Mouse (Mus musculus): ENCODE results near the gene Susd2. TPM values are rescaled to one million over a fixed set of nuclear protein-coding genes. Genes with fewer than 3 reads are reported as not detected.

The Susd2 gene
- polyA plus RNA-seq, 2 experiments from 2014 or later, result 9.2 to 19.4 TPM

DNA sequence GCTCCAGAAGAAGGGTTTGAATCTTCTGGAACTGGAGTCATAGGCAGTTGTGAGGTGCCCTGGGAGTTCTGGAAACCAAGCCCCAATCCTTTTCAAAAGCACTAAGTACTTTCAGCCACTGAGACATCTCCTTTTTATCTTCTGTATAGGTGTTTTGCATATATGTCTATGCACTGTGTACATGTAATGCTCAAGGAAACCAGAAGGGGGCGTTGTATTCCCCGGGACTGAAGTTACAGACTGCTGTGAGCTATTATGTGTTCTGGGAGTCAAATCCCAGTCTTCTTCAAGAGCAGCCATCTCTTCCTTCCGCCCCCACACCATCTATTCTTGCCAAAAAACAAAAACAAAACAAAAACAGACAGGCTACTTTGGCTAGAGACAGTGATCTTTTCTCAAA lies 23.0 kb downstream of the Susd2 start:
- no peak for ATAC-seq

GRCm38 (mm10) chr10:75616044-75616443 lies 27.8 kb downstream of the Susd2 start:
- ATAC-seq, result no peak

GRCm38 (mm10) chr10:75610486-75610885 lies 33.3 kb downstream of the Susd2 start:
- ATAC-seq, result no peak

- no peak for ATAC-seq
Observed at GRCm38 (mm10) chr10:75608975-75609374, 34.8 kb downstream of the Susd2 start.

- no peak for ATAC-seq
Observed at GRCm38 (mm10) chr10:75607253-75607652, 36.6 kb downstream of the Susd2 start.

DNA sequence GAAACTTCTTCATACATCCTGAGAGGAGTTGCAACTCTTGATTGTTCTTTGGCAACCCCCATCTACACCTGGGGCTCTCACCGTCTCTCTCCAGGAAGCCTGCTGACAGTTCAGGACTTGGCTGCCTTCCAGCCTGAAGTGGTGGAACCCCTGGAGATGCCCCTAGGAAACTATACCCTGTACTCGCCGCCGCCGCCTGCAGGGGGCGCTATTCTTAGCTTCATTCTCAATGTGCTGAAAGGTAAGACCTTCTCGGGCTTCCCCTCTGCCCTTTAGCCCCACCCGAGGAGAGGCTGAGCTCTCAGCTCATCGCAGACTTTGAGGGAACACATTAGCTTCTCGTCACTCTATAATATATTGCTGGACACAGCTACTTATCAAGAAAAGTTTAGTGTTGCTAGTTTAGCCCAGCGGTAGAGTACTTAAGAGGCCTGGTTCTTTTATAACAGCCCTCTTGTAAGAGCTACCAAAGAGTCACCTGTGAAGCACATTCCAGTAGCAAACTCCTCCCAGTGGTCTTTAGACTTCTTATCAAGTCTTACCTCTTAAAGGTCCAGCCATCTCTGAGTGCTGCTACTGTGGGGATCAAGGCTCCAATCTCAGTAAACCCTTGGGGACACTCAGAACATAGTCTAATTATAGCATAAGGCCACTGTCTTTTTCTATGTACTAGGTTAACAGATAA lies 38.5 kb downstream of the Susd2 start:
- ATAC-seq, result no peak

- ATAC-seq, result no peak
Observed at GRCm38 (mm10) chr10:75600189-75600730, 43.5 kb downstream of the Susd2 start.

DNA sequence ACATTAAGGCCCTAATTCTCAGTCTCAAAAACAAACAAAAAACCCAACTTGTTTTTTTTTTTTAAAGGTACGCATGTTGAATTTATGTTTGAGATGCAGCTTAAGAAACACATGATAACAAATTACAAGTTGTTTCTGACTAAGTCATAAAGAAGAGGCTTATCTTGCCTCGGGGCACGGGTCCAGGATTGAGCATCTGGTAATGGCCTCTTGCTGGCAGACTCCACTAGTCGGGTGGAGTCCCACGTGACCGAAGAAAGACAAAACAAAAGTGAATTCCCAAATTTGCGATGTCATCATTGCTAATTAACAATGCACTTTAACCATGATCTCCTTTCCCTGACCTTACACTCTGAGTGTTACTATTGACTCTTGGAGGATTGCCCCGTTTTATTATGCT lies 47.8 kb downstream of the Susd2 start:
- no peak for ATAC-seq

GRCm38 (mm10) chr10:75592585-75592984 lies 51.2 kb downstream of the Susd2 start:
- ATAC-seq, result no peak

GRCm38 (mm10) chr10:75591211-75591894 lies 52.5 kb downstream of the Susd2 start:
- ATAC-seq, result peak; percentile 99

GRCm38 (mm10) chr10:75589651-75590050 lies 54.2 kb downstream of the Susd2 start:
- no peak for ATAC-seq

GRCm38 (mm10) chr10:75589129-75589528 lies 54.7 kb downstream of the Susd2 start, which contains the start of gene Ggt5:
Ggt5 (plus strand) TSS chr10:75589340.
- no peak for ATAC-seq

DNA sequence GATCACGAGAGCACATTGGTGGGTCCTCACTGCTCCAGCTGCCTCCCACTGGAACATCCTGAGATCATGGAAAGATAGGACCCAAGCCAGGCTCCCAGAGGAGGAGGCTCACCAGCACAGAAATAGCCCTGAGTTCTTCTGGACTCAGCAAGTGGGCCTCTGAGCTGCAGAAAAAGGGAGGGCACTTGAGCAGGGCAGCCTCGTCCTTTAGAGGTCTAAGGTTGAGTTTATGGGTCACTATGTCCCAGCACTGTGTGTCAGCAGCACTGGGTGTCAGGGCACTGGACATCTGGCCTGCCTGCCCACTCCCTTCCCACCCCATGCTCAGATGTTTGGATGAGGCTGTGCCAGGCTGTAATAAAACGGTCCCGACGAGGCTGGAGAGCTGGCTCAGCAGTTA lies 55.5 kb downstream of the Susd2 start:
- no peak for ATAC-seq

GRCm38 (mm10) chr10:75587781-75588180 lies 56.0 kb downstream of the Susd2 start:
- ATAC-seq, result no peak

Other genes with a start within 250 kb of the Susd2 start
- under 1 TPM in 1 of 2 experiments, not detected in 1; 0.74 TPM for gene Upb1, start 242.9 kb downstream of the Susd2 start, polyA plus RNA-seq (2017; shearing (Covaris generic))
- 100 to 1,000 TPM; 103 to 218 TPM for gene Snrpd3, start 126.5 kb downstream of the Susd2 start, polyA plus RNA-seq (2017; shearing (Covaris generic))
- 10 to 100 TPM; 16.2 to 23.0 TPM for gene Gucd1, start 126.0 kb downstream of the Susd2 start, polyA plus RNA-seq (2017; shearing (Covaris generic))
- gene Lrrc75b, start 83.7 kb downstream of the Susd2 start, polyA plus RNA-seq (2017; shearing (Covaris generic)), result under 1 TPM in 1 of 2 experiments, not detected in 1; 0.40 TPM
- 1 to 10 TPM; 2.8 to 4.0 TPM for gene Ggt1, start 82.4 kb downstream of the Susd2 start, polyA plus RNA-seq (2017; shearing (Covaris generic))
- under 1 TPM; 0.27 to 0.76 TPM for gene Ggt5, start 54.7 kb downstream of the Susd2 start, polyA plus RNA-seq (2017; shearing (Covaris generic))
- gene Cabin1, start 120.3 kb upstream of the Susd2 start, polyA plus RNA-seq (2017; shearing (Covaris generic)), result 10 to 100 TPM; 25.1 to 30.0 TPM
- gene Ddt, start 129.4 kb upstream of the Susd2 start, polyA plus RNA-seq (2017; shearing (Covaris generic)), result 10 to 100 TPM; 73.3 to 80.4 TPM
- gene Gm20441, start 136.9 kb upstream of the Susd2 start, polyA plus RNA-seq (2017; shearing (Covaris generic)), result not detected
- gene Gstt3, start 137.4 kb upstream of the Susd2 start, polyA plus RNA-seq (2017; shearing (Covaris generic)), result 10 to 100 TPM in 1 of 2 experiments, 1 to 10 TPM in 1; 6.4 to 16.8 TPM
- gene Gstt1, start 154.6 kb upstream of the Susd2 start, polyA plus RNA-seq (2017; shearing (Covaris generic)), result 1 to 10 TPM in 1 of 2 experiments, not detected in 1; 1.3 TPM
- gene Gstt4, start 178.5 kb upstream of the Susd2 start, polyA plus RNA-seq (2017; shearing (Covaris generic)), result not detected
- 10 to 100 TPM; 47.5 to 54.8 TPM for gene Gstt2, start 193.4 kb upstream of the Susd2 start, polyA plus RNA-seq (2017; shearing (Covaris generic))
- gene Mif, start 216.2 kb upstream of the Susd2 start, polyA plus RNA-seq (2017; shearing (Covaris generic)), result 100 to 1,000 TPM; 486 to 555 TPM
- gene Derl3, start 249.4 kb upstream of the Susd2 start, polyA plus RNA-seq (2017; shearing (Covaris generic)), result 1 to 10 TPM; 1.0 to 2.8 TPM

Measured in CD4-positive, CD25-positive, alpha-beta regulatory T cell, adult 4 months (primary cell).